Mouse (Mus musculus): ENCODE results near the gene Zfp354a. TPM values are rescaled to one million over a fixed set of nuclear protein-coding genes. Genes with fewer than 3 reads are reported as not detected.
A peak's percentile ranks its signal among the peaks of the same experiment; 100 is the strongest.
"Not testable (repeated sequence)": the region's sequence is repeated elsewhere in the genome, so short reads cannot be mapped to it uniquely, and the experiment has no call there.

Gene Zfp354a
- 1.7 and 2.6 TPM in 2 replicates for total RNA-seq (2017)

DNA sequence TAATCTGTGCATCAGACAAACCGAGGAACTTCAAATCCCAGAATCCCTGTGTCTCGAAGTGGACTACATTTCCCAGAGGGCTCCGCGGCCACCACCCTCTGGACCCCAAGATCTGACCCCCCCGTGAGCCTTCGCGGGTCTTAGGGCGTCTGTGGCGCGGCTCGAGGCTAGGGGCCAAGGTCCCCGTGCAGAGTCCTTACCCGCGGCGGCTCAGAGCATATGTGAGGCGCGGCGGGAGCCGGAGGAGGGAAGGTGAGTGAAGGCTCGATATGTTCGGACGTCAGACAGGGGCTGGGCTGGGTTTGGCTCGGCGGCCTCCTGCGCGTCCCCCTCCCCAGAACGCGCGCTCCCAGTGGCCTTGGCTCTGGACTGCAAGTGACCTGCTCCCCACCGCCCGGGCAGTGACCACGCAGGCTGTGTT, at the start of gene Zfp354a:
TSS of gene Zfp354a (plus strand) at position 107 of the 421 bp plus-strand sequence.
- ATAC-seq (replicated peaks in 1 of 2; ENCODE audit: insufficient read depth in 1 of 2, low FRiP score in 2 of 2, low TSS enrichment in 1 of 2, low read depth in 1 of 2, poor library complexity in 2 of 2, severe bottlenecking in 2 of 2), result peak; percentile 27 to 48

DNA sequence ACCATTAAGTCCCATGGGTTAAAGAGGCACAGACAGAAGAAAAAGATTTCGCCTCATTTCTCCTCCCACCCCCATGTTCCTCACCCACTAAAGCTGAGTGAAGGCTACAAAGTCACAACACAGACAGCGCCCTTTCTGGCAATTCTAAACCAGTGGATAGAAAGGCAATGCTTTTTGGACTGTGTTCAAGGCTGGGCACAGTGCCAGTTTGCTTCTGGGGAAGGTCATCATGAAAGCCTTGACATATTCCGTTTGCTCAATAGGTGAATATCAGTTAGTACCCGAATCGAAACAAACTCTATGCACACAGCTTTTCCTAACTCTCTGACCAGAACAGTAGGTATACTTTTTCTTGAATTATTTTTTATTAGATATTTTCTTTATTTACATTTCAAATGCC, 47.2 kb upstream of the Zfp354a start:
- ATAC-seq (replicated peaks in 1 of 2; ENCODE audit: insufficient read depth in 1 of 2, low FRiP score in 2 of 2, low TSS enrichment in 1 of 2, low read depth in 1 of 2, poor library complexity in 2 of 2, severe bottlenecking in 2 of 2), result no peak

DNA sequence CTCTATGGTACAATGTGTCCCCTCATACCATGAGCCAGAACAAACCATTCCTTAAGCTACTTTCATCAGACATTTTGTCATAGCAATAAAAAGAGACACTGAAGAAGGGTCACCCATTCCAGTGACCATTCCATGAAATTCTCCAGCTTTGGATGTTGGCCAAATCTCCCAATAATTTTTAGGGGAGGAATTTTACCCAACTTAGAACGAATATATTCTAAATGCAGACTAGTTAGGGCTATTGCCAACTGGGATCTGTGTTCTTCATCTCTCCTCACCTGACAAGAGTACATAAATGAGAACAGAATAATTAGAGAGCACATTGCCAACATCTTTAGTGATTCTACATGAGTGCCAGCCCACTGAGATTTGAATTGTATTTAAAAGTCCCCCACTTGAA, 45.1 kb upstream of the Zfp354a start, which contains the start of gene Olfr54:
TSS of gene Olfr54 (plus strand) at position 301 of the 400 bp plus-strand sequence.
- no peak for ATAC-seq (replicated peaks in 1 of 2; ENCODE audit: insufficient read depth in 1 of 2, low FRiP score in 2 of 2, low TSS enrichment in 1 of 2, low read depth in 1 of 2, poor library complexity in 2 of 2, severe bottlenecking in 2 of 2)

DNA sequence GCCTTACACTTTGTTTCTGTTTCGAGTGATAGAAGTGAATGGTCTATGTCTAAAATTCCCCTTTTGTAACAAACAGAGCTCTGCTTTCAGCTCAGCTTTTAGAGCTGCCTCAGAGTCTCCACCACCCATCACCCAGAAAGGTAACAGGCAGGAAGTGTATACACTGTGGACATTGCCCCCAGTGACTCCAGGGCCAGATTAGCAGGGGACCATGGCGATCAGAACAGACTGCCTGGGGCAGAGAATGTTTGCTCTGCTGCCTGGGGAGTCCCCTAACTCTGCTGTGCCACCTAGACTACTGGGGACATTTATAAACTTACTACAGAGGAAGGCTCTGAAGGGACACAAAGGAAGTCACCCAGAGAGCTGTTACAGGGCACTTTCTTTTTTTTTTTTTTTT, 42.7 kb upstream of the Zfp354a start:
- no peak for ATAC-seq (replicated peaks in 1 of 2; ENCODE audit: insufficient read depth in 1 of 2, low FRiP score in 2 of 2, low TSS enrichment in 1 of 2, low read depth in 1 of 2, poor library complexity in 2 of 2, severe bottlenecking in 2 of 2)

DNA sequence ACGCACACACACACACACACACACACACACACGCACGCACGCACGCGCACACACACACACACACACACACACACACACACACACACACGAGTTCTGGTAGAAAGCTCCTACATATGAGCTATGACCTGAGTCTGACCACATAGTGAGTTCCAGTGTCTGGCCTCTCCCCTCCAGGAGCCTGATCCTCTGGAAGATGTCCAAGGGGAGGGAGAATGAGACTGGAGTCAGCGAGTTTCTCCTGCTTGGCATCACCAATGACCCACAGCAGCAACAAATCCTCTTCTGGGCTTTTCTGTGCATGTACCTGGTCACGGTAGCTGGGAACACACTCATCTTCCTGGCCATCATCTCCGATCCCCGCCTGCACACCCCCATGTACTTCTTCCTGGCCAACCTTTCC, 32.2 kb upstream of the Zfp354a start:
- ATAC-seq (replicated peaks in 1 of 2; ENCODE audit: insufficient read depth in 1 of 2, low FRiP score in 2 of 2, low TSS enrichment in 1 of 2, low read depth in 1 of 2, poor library complexity in 2 of 2, severe bottlenecking in 2 of 2), result not testable (repeated sequence)

DNA sequence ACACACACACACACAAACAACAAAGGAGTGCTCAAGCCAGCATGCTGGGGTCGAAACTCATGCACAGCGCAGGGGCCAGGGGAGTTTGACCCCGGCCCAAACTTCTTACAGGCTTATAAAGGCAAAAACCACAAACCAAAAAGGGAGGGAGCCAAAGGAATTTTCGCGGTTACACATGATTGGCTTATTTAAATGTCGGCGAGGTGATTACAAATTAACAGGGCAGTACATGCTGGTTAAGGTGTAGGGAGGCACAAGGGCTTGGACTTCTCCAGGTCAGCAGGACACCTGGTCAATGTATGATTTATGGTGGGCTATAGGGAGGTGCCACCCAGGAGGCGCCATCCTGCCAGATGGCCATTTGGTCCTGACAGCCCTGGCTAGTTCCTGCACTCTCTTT, 29.7 kb upstream of the Zfp354a start:
- ATAC-seq (replicated peaks in 1 of 2; ENCODE audit: insufficient read depth in 1 of 2, low FRiP score in 2 of 2, low TSS enrichment in 1 of 2, low read depth in 1 of 2, poor library complexity in 2 of 2, severe bottlenecking in 2 of 2), result not testable (repeated sequence)

DNA sequence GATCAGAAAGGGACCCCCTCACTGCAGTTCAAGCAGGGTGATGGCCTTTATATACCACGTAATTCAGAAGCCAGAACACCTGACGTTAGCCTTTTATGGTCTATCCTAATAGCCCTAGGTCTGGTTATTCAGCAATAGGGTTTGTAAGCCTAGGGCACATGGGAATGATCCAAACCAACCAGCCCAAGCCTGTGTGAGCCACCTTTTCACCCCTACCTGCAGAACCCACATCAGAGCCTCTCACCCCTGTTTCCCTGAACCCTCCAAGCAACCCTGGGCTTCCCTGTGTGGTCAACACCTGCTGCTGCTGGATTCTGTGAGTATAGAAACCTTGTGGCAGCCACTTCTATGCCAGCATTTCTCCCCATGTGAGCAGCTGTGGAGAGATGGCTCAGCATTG, 28.8 kb upstream of the Zfp354a start:
- no peak for ATAC-seq (replicated peaks in 1 of 2; ENCODE audit: insufficient read depth in 1 of 2, low FRiP score in 2 of 2, low TSS enrichment in 1 of 2, low read depth in 1 of 2, poor library complexity in 2 of 2, severe bottlenecking in 2 of 2)

DNA sequence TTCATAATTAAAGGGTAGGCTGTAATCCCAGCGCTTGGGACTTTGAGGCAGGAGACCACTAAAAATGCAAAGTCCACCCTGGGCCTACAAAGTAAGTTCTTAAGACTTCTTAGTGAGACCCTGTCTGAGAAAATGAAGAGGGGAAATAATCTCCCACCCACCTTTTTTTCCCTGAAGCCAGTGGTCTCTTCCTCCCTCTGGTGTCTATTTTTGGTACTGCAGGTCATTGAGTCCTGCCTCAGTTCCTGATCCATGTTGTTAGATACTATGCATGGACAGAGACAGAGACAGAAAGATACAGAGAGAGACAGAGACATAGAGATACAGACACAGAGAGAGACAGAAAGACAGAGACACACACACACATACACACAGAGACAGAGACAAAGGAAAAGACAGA, 26.2 kb upstream of the Zfp354a start:
- no peak for ATAC-seq (replicated peaks in 1 of 2; ENCODE audit: insufficient read depth in 1 of 2, low FRiP score in 2 of 2, low TSS enrichment in 1 of 2, low read depth in 1 of 2, poor library complexity in 2 of 2, severe bottlenecking in 2 of 2)

DNA sequence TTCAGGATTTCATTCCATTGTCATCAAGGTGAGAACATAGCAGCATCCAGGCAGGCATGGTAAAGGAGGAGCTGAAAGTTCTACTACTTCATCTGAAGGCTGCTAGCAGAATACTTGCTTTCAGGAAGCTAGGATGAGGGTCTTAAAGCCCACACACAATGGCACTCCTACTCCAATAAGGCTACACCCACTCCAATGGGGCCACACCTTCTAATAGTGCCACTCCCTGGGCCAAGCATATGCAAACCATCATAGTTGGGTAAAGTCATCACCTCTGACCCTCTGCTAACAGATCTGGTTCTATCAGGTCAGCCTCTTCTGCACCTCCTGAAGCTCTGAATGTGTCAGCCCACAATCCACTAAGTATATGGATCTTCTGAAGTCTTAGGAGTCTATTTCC, 24.9 kb upstream of the Zfp354a start:
- ATAC-seq (replicated peaks in 1 of 2; ENCODE audit: insufficient read depth in 1 of 2, low FRiP score in 2 of 2, low TSS enrichment in 1 of 2, low read depth in 1 of 2, poor library complexity in 2 of 2, severe bottlenecking in 2 of 2), result not testable (repeated sequence)

DNA sequence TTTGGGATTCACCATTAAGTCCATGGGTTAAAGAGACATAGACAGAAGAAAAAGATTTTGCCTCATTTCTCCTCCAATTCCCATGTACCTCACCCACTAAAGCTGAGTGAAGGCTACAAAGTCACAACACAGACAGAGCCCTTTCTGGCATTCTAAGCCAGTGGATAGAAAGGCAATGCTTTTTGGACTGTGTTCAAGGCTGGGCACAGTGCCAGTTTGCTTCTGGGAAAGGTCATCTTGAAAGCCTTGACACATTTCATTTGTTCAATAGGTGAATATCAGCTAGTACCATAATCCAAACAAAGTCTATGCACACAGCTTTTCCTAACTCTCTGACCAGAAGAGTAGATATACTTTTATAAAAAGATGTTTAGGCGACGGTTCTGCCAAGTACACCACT, 23.1 kb upstream of the Zfp354a start:
- ATAC-seq (replicated peaks in 1 of 2; ENCODE audit: insufficient read depth in 1 of 2, low FRiP score in 2 of 2, low TSS enrichment in 1 of 2, low read depth in 1 of 2, poor library complexity in 2 of 2, severe bottlenecking in 2 of 2), result no peak

DNA sequence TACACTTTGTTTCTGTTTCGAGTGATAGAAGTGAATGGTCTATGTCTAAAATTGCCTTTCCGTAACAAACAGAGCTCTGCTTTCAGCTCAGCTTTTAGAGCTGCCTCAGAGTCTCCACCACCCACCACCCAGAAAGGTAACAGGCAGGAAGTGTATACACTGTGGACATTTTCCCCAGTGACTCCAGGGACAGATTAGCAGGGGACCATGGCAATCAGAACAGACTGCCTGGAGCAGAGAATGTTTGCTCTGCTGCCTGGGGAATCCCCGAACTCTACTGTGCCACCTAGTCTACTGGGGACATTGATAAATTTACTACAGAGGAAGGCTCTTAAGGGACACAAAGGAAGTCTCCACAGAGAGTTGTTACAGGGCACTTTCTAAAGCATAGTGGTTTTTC, 14.3 kb upstream of the Zfp354a start:
- not testable (repeated sequence) for ATAC-seq (replicated peaks in 1 of 2; ENCODE audit: insufficient read depth in 1 of 2, low FRiP score in 2 of 2, low TSS enrichment in 1 of 2, low read depth in 1 of 2, poor library complexity in 2 of 2, severe bottlenecking in 2 of 2)

DNA sequence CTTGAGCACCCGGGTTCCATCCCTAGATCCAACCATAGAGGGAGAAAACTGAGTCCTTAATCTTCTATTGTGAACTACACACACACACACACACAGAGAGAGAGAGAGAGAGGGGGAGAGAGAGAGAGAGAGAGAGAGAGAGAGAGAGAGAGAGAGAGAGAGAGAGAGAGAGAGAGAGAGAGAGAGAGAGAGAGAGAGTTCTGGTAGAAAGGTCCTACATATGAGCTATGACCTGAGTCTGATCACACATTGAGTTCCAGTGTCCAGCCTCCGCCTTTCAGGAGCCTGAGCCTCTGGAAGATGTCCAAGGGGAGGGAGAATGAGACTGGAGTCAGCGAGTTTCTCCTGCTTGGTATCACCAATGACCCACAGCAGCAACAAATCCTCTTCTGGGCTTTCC, 11.2 kb upstream of the Zfp354a start, which contains the start of gene Olfr1375:
TSS of gene Olfr1375 (plus strand) at position 301 of the 400 bp plus-strand sequence.
- ATAC-seq (replicated peaks in 1 of 2; ENCODE audit: insufficient read depth in 1 of 2, low FRiP score in 2 of 2, low TSS enrichment in 1 of 2, low read depth in 1 of 2, poor library complexity in 2 of 2, severe bottlenecking in 2 of 2), result not testable (repeated sequence)

DNA sequence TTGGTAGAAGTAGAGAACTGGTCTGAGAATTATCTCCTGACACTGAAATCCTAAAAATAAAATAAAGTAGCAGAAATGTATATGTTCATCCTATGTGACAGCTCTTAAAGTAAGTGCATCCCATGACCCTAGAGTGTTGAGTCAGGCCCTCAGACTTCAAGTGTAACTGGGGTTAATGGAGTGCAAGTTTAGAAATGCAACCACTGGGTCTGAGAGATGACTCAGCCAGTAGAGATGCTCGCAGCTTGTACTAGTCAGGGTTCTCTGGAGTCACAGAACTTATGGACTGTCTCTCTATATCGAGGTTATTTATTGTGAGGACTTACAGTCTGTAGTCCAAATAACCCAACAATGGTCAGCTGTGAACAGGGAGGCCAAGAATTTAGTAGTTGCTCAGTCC, 7.4 kb upstream of the Zfp354a start:
- no peak for ATAC-seq (replicated peaks in 1 of 2; ENCODE audit: insufficient read depth in 1 of 2, low FRiP score in 2 of 2, low TSS enrichment in 1 of 2, low read depth in 1 of 2, poor library complexity in 2 of 2, severe bottlenecking in 2 of 2)

DNA sequence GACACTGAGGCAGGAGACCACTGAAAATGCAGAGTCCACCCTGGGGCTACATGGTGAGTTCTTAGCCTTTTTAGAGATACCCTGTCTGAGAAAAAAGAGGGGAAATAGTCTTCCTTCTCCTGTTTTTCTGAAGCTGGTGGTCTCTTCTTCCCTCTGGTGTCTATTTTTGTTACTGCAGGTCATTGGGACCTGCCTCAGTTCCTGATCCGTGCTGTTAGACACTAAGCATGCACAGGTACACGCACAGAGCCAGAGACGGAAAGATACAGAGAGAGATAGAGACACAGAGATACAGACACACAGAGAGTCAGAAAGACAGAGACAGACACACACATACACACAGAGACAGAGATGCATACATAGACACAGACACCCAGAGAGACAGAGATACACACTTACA, 5.8 kb upstream of the Zfp354a start:
- no peak for ATAC-seq (replicated peaks in 1 of 2; ENCODE audit: insufficient read depth in 1 of 2, low FRiP score in 2 of 2, low TSS enrichment in 1 of 2, low read depth in 1 of 2, poor library complexity in 2 of 2, severe bottlenecking in 2 of 2)

DNA sequence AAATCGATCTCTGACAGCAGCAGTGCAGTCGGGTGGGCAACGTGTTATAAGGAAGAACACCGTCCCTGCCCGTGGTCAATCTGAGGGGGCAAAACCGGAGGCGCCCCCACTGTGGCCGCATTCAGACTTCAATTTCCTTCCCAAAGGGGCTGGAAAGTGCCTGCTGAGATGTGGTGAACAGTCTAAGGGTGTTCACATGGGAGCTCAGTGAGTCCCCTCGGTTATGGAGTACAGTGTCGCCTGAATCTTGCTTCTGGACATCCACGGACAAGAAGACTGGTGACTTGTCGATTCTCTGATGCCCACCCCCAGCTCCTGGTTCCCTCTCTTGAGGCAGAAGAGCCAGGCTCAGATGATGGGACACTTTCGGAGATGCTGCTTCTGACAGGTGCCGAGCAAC, 583 bp downstream of the Zfp354a start:
- ATAC-seq (replicated peaks in 1 of 2; ENCODE audit: insufficient read depth in 1 of 2, low FRiP score in 2 of 2, low TSS enrichment in 1 of 2, low read depth in 1 of 2, poor library complexity in 2 of 2, severe bottlenecking in 2 of 2), result 0 out of 4 replicates have a peak, but pooled peaks of 1 of the 2 experiments have one; percentile 14

DNA sequence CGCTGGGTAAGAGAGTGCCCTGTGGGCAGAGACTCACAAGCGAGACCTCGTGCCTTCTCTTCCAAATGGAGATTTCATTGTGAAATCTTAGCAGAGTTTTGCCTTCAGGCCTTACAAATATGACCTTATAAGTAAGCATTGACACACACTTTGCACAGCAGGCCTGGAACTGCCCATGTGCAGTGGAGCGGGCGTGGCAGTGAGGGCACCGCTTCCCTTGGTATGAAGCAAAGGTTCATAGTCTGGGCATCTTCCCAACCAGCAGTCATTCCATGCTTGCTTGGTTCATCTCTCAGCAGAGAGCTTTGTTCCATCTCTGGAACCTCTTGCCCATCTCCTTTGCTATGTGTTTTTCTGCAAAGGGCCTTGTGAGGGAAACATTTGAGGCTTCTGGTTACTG, 1.9 kb downstream of the Zfp354a start:
- ATAC-seq (replicated peaks in 1 of 2; ENCODE audit: insufficient read depth in 1 of 2, low FRiP score in 2 of 2, low TSS enrichment in 1 of 2, low read depth in 1 of 2, poor library complexity in 2 of 2, severe bottlenecking in 2 of 2), result no peak

DNA sequence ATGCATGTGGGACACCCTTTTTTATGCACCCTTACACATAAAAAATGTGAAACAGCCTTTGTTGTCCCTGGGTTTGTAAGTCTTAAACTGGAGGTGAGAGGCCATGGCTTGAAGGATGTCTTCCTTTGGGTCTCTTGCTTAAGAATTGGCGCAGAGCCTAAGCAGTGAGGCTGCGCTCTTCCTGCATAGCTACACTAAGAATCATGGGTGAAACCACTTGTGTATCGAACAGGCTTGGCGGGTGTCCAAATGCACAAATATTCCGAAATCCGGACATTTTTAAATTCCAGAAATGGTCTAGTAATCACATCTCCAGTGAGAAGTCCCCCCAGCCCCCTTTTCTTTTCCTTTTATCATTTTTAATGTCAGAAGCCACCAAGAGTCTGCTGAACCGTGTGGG, 4.2 kb downstream of the Zfp354a start:
- ATAC-seq (replicated peaks in 1 of 2; ENCODE audit: insufficient read depth in 1 of 2, low FRiP score in 2 of 2, low TSS enrichment in 1 of 2, low read depth in 1 of 2, poor library complexity in 2 of 2, severe bottlenecking in 2 of 2), result no peak

DNA sequence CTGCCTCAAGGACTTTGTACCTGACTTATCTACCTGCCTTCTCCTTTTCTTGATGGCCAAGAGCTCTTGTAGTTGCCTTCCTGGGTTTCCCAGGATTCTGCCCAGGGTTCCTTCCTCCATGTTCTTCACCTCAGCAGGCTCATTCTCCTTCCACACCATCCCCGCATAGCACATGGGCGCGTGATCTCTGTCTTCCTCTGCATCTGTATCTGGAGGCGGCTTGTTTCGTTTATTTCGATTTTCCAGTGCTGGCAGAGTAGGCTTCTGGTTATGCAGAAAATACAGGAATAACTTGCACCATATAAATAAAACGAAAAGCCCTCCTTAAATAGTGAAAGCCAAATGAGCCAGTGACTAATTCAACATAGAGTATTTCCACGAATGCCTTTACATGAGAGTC, 4.8 kb downstream of the Zfp354a start:
- ATAC-seq (replicated peaks in 1 of 2; ENCODE audit: insufficient read depth in 1 of 2, low FRiP score in 2 of 2, low TSS enrichment in 1 of 2, low read depth in 1 of 2, poor library complexity in 2 of 2, severe bottlenecking in 2 of 2), result no peak

DNA sequence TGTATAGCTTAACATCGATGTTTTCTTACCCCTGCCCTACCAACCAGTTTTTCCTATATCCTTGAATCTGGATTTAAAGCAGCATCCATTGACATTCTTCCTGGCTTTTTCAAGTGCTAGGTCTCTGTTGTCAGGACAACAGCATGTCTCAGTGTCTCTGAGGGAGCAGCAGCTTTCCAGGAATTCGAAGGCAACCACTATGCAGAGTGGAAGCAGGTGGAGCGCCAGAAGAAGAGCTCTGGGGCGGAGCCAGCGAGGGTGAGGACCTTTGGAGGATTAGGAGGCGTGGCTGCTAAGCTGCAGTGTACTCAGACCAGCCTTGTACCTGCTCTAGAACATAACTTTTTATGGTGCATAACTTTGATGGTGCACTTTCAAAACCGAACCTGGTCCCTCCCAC, 25.5 kb downstream of the Zfp354a start:
- ATAC-seq (replicated peaks in 1 of 2; ENCODE audit: insufficient read depth in 1 of 2, low FRiP score in 2 of 2, low TSS enrichment in 1 of 2, low read depth in 1 of 2, poor library complexity in 2 of 2, severe bottlenecking in 2 of 2), result no peak

DNA sequence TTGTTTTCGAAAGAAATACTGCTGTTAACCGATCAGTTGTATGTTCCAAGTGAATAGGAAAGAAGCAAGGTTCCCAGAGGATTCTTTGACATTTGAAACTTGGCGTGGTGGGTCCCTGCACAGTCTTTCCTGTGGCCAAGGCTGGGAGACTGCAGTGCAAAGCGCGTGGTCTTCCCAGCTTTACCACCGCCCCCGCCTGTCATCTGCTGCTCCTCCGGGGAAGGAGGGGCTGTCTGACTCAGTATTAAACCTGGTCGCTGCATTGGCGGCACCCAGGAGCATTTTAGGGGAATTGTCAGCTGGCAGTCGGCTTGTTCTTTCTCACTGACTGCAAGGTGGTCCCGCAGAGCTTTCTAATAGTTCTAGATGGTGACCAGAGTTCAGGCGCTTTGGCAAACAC, 26.2 kb downstream of the Zfp354a start:
- ATAC-seq (replicated peaks in 1 of 2; ENCODE audit: insufficient read depth in 1 of 2, low FRiP score in 2 of 2, low TSS enrichment in 1 of 2, low read depth in 1 of 2, poor library complexity in 2 of 2, severe bottlenecking in 2 of 2), result no peak
